Mouse (Mus musculus): ENCODE data around the gene Nradd. TPM values are rescaled to one million over a fixed set of nuclear protein-coding genes. Genes with fewer than 3 reads are reported as not detected.

The Nradd gene
- polyA plus RNA-seq, 1 experiment from 2014 or later: 36.4 TPM

- H3K36me3 ChIP-seq (replicated peaks): peaks cover 57% of the 10 kb centered on the region
- peaks cover 34% of the 10 kb centered on the region for H3K4me1 ChIP-seq
- H3K9me3 ChIP-seq: no peaks in the 10 kb centered on the region
- H3K27me3 ChIP-seq (ENCODE audit: poor library complexity, severe bottlenecking): peaks cover 12% of the 10 kb centered on the region
- no peak overlapping the region for H3K4me3 ChIP-seq
- DNase-seq (ENCODE audit: extremely low spot score, low spot score): no peak
- no peak overlapping the region for H3K27ac ChIP-seq
- WGBS: 89% methylated on average over 12 of the region's 12 CpGs
Measured at GRCm38 (mm10) chr9:110622621-110623219, 1.5 kb downstream of the Nradd start.

DNA sequence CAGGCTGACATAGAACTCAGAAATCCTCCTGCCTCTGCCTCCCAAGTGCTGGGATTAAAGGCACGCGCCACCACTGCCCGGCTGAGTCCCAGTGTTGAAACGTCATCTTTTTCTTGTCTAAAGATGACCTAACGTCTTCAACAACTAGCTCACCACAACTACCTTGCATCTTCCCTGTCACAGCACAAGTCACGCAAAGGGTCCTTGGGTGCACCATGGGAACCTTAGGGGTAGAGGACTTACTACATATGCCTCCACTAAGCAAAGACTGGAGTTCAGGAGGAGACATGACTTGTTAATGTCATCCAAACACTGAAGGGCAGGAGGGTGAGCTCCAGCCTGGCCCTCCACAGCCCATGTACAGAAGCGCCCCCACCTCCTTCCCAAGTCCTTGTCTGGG lies 3.6 kb downstream of the Nradd start:
- H3K4me1 ChIP-seq: peaks cover 31% of the 10 kb centered on the region
- no peaks in the 10 kb centered on the region for H3K9me3 ChIP-seq
- H3K4me3 ChIP-seq: no peak overlapping the region
- no peak for DNase-seq (ENCODE audit: extremely low spot score, low spot score)
- H3K36me3 ChIP-seq (replicated peaks): peaks cover 72% of the 10 kb centered on the region
- 95% methylated on average over 7 of the region's 7 CpGs for WGBS
- H3K27ac ChIP-seq: no peak overlapping the region
- H3K27me3 ChIP-seq (ENCODE audit: poor library complexity, severe bottlenecking): peaks cover 4% of the 10 kb centered on the region

GRCm38 (mm10) chr9:110620180-110620579 lies 4.1 kb downstream of the Nradd start:
- Histone ChIP-seq H3K4me3 (no peak overlapping the region), H3K4me1 (peaks cover 26% of the 10 kb centered on the region), H3K36me3 (replicated peaks) (peaks cover 77% of the 10 kb centered on the region), H3K27ac (no peak overlapping the region), H3K27me3 (ENCODE audit: poor library complexity, severe bottlenecking) (no peaks in the 10 kb centered on the region), H3K9me3 (no peaks in the 10 kb centered on the region)
- DNase-seq (ENCODE audit: extremely low spot score, low spot score): no peak
- 87% methylated on average over 7 of the region's 7 CpGs for WGBS

- peaks cover 95% of the 10 kb centered on the region for H3K36me3 ChIP-seq (replicated peaks)
- 0 out of 2 replicates have a peak, but pooled peaks cover 2% of the 10 kb centered on the region for H3K4me1 ChIP-seq
- no peaks in the 10 kb centered on the region for H3K27me3 ChIP-seq (ENCODE audit: poor library complexity, severe bottlenecking)
Measured at GRCm38 (mm10) chr9:110617081-110617480, 7.2 kb downstream of the Nradd start.

DNA sequence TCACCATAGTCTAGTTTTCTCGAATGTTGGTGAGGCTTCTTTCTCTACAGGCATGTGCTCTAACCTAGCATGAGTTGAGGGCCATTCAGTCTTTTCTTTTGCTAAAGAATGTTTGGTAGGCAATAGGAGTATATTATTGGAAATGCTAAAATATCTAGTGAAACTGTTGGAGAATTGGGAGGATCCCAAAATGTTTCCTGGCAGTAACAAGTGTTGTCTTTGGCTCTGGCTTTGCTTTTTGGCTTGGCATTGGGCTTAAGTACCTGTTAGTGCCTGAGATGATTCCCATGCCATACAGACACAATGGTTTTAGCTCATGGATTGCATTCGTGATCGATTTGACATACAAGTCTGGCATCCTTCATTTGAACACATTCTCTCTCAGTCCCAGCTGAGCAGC lies 12.8 kb downstream of the Nradd start:
- 97% methylated on average over 3 of the region's 3 CpGs for WGBS
- H3K4me1 ChIP-seq: no peaks in the 10 kb centered on the region
- no peak for DNase-seq (ENCODE audit: extremely low spot score, low spot score)
- no peak overlapping the region for H3K4me3 ChIP-seq
- H3K27ac ChIP-seq: no peak overlapping the region
- H3K27me3 ChIP-seq (ENCODE audit: poor library complexity, severe bottlenecking): no peaks in the 10 kb centered on the region
- H3K9me3 ChIP-seq: no peaks in the 10 kb centered on the region
- H3K36me3 ChIP-seq (replicated peaks): peaks cover 92% of the 10 kb centered on the region

More at GRCm38 (mm10) chr9:110617081-110617480, 7.2 kb downstream of the Nradd start:
- no peaks in the 10 kb centered on the region for H3K9me3 ChIP-seq
- no peak overlapping the region for H3K4me3 ChIP-seq
- 86% methylated on average over 3 of the region's 3 CpGs for WGBS
- no peak overlapping the region for H3K27ac ChIP-seq
- no peak for DNase-seq (ENCODE audit: extremely low spot score, low spot score)

DNA sequence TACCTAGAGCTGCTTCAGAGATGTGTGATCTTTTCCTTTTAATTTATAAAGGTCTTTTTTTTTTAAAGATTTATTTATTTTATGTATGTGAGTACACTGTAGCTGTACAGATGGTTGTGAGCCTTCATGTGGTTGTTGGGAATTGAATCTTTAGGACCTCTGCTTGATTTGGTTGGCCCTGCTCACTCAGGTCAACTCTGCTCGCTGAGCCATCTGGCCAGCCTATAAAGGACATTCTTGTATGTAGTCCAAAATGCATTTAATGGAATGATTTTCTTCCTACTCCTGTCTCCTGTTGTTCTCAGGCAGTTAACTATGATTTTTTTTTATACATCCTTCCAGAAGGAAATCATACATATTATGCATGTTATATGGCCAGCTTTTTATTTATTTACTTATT lies 40.7 kb downstream of the Nradd start:
- no peak overlapping the region for H3K27ac ChIP-seq
- H3K9me3 ChIP-seq: no peaks in the 10 kb centered on the region
- 96% methylated on average over 1 of the region's 1 CpGs for WGBS
- H3K27me3 ChIP-seq (ENCODE audit: poor library complexity, severe bottlenecking): no peaks in the 10 kb centered on the region
- H3K4me3 ChIP-seq: no peak overlapping the region
- H3K4me1 ChIP-seq: no peaks in the 10 kb centered on the region
- peaks cover 73% of the 10 kb centered on the region for H3K36me3 ChIP-seq (replicated peaks)
- no peak for DNase-seq (ENCODE audit: extremely low spot score, low spot score)

- WGBS: 93% methylated on average over 2 of the region's 2 CpGs
- H3K36me3 ChIP-seq (replicated peaks): peaks cover 76% of the 10 kb centered on the region
- H3K9me3 ChIP-seq: no peaks in the 10 kb centered on the region
- no peaks in the 10 kb centered on the region for H3K27me3 ChIP-seq (ENCODE audit: poor library complexity, severe bottlenecking)
- no peak overlapping the region for H3K27ac ChIP-seq
- no peak overlapping the region for H3K4me3 ChIP-seq
- no peak for DNase-seq (ENCODE audit: extremely low spot score, low spot score)
- no peaks in the 10 kb centered on the region for H3K4me1 ChIP-seq
Measured at GRCm38 (mm10) chr9:110582161-110582560, 42.1 kb downstream of the Nradd start.

Small RNAs within 50 kb of the gene (microRNA-seq; reads per million reads assigned to microRNA genes)
- gene Mir8107: not detected

Other genes with a start within 250 kb of the Nradd start
- gene Ptpn23, start 216.2 kb downstream of the Nradd start, polyA plus RNA-seq (2016; fragmentation: Nextera tagmentation; extraction: Ambion mirVana): 15.1 and 15.2 TPM in 2 replicates
- not detected in 2 replicates for gene Ngp, start 204.7 kb downstream of the Nradd start, polyA plus RNA-seq (2016; fragmentation: Nextera tagmentation; extraction: Ambion mirVana)
- gene Klhl18, start 147.8 kb downstream of the Nradd start, polyA plus RNA-seq (2016; fragmentation: Nextera tagmentation; extraction: Ambion mirVana): 8.2 TPM in 2 replicates
- 0.70 and 1.1 TPM in 2 replicates for gene Kif9, start 147.5 kb downstream of the Nradd start, polyA plus RNA-seq (2016; fragmentation: Nextera tagmentation; extraction: Ambion mirVana)
- 35.3 and 38.0 TPM in 2 replicates for gene Setd2, start 91.9 kb downstream of the Nradd start, polyA plus RNA-seq (2016; fragmentation: Nextera tagmentation; extraction: Ambion mirVana)
- 1.4 and 2.0 TPM in 2 replicates for gene Nbeal2, start 29.7 kb upstream of the Nradd start, polyA plus RNA-seq (2016; fragmentation: Nextera tagmentation; extraction: Ambion mirVana)
- 178 and 183 TPM in 2 replicates for gene Ccdc12, start 32.1 kb upstream of the Nradd start, polyA plus RNA-seq (2016; fragmentation: Nextera tagmentation; extraction: Ambion mirVana)
- gene Myl3, start 117.4 kb upstream of the Nradd start, polyA plus RNA-seq (2016; fragmentation: Nextera tagmentation; extraction: Ambion mirVana): 0.27 and 0.54 TPM in 2 replicates
- gene Pth1r, start 122.7 kb upstream of the Nradd start, polyA plus RNA-seq (2016; fragmentation: Nextera tagmentation; extraction: Ambion mirVana): 19.2 and 23.0 TPM in 2 replicates
- gene Prss42, start 173.7 kb upstream of the Nradd start, polyA plus RNA-seq (2016; fragmentation: Nextera tagmentation; extraction: Ambion mirVana): not detected in 2 replicates
- not detected in 2 replicates for gene Prss44, start 189.5 kb upstream of the Nradd start, polyA plus RNA-seq (2016; fragmentation: Nextera tagmentation; extraction: Ambion mirVana)
- not detected in 2 replicates for gene Prss43, start 202.2 kb upstream of the Nradd start, polyA plus RNA-seq (2016; fragmentation: Nextera tagmentation; extraction: Ambion mirVana)
- gene Prss45, start 210.1 kb upstream of the Nradd start, polyA plus RNA-seq (2016; fragmentation: Nextera tagmentation; extraction: Ambion mirVana): not detected in 2 replicates
- not detected in 2 replicates for gene Prss46, start 220.1 kb upstream of the Nradd start, polyA plus RNA-seq (2016; fragmentation: Nextera tagmentation; extraction: Ambion mirVana)
- 0.76 and 1.1 TPM in 2 replicates for gene Prss50, start 233.5 kb upstream of the Nradd start, polyA plus RNA-seq (2016; fragmentation: Nextera tagmentation; extraction: Ambion mirVana)